Mouse (Mus musculus) embryo, embryonic 10 days (tissue): ENCODE measurements at regions not wholly inside any gene's neighbourhood (a gene's known extent, or its start where the extent isn't known, plus 50 kb on each side); places are given as distances from the start of the nearest gene placed in this dataset.

Source experiments
- DNase-seq: peaks from one replicate; pipeline ENCODE4 v3.0.0-alpha.2; 2015; ENCODE audit warnings: low spot score

DNA sequence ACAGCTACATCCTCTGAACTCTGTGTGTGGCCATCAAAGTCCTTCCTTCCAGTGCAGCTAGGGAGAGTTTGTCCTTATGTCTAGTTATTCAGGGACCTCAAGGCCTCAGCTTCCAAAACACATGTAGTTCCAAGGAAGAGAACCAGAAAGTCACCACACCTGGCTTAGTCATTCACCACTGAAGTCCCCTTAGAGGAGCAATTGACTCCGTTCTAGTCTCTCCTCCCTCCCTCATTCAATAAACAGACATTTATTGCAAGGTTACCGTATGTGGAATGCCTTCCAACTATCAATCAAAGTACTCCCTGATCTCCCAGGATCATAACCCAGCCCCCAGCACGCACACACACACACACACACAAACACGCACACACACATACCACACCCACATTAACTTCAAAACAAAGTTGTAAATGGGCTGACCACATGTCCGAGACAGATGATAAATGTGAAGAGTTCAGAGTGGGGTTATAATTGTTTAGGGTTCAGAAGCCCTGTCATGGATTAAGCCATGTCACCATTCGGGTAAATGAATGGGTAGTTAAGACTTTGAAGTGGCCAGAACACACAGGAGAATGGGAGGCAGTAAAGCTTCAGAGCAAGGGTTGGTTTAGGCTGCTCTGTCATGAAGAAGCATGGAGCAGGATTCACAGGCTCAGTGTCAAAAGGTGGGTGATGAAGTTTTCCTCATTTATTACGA, 141.4 kb downstream of the Irs2 start:
- DNase-seq, result peak; percentile 55

DNA sequence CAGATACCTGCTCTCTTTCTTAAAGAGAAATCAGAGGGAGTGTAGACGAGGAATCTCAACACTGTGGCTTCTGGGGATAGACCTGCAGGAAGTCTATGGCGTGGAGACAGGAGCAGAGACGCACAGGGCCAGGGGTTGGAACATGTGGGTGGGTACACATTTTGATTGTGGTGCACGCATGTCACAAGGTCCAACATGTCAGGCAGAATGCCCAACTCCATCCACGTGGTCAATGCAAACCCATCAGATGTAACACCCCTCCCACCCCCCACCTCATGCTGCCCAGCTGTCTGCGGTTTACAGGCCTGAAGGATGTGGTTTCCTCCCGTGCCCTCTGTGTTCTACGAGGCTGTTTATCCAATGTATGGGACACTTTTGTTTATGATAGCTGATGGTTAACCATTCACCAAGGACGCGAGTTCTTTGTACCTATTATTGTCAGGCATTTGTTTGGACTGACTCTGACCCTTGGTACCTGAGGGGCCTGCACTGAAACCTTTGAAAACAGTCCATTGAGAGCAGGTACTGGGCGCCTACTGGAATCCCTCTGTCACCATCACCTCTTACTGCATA, 142.2 kb downstream of the Irs2 start:
- DNase-seq, result no peak

DNA sequence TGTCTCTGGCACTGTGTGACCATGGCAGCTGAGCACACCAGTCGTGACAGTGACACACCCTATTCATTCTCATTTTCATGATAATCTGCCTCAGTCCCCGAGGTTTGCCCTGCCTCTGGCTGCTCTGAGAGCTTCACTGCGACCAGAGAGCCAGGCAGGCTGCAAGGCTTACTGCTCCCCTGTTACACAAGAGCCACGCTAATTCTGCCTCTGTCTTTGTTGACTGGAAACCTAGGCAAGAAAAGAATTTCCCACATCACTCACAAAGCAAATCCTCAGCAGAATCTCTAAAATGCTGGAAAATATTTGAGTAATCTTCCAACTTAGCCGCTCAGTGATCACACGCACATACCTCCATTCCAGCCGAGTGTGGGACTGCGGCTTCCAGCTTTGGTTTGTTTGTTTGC, 142.8 kb downstream of the Irs2 start:
- DNase-seq, result no peak

DNA sequence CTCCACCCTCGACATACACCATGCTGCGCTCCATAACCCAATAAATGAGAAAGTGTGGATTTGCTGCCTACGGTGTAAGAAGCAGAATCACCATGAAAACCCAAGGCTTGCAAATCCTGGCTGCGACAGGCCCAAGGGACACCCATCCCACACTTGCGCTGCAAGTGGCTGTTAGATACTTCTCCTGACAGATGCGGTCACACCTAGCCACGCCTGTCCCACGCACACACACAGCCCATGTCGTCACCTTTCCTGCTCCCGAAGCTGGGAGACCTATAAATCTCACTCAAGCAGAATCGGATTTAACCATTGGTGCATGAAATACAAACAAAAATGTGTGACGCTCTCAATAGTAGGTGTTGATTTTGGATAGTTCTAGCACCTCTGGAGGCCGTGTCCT, 145.8 kb downstream of the Irs2 start:
- DNase-seq, result no peak

DNA sequence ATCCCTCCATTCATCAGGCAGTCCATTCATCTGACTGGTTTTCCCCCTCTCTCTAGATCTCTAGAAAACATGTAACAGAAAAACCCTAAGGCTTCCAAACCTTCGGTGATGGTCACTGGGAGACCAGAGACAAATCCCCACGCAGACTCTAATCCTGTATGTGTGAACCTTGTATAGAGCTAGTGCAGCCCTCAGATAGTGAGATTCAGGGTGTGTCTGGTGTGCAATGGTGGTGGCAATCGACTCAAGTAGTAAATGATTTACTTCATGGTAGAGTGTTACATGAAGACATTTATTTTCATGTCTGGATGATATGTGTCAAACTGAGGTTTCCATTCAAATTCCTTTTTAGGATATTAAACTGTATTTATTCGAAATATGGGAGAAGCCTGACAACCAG, 147.4 kb downstream of the Irs2 start:
- DNase-seq, result no peak

DNA sequence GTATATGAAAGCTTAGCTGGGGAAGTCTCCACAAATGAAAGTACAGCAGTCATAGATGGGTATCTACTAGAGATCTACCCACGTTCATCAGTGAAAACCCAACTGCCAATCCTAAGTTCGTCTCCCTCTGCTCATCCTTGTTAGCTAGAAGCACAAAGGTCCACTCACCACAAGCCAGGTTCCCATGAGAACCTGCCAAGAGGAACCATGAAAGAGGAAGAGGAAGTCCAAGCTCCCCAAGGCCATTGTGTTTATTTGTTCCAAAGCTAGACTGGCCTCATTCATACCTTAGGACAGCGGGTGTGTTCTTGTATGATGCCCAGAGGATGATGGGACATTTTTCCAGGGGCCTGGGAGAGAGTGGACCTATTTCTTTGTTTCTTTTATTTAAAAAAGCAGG, 150.4 kb downstream of the Irs2 start:
- no peak for DNase-seq

DNA sequence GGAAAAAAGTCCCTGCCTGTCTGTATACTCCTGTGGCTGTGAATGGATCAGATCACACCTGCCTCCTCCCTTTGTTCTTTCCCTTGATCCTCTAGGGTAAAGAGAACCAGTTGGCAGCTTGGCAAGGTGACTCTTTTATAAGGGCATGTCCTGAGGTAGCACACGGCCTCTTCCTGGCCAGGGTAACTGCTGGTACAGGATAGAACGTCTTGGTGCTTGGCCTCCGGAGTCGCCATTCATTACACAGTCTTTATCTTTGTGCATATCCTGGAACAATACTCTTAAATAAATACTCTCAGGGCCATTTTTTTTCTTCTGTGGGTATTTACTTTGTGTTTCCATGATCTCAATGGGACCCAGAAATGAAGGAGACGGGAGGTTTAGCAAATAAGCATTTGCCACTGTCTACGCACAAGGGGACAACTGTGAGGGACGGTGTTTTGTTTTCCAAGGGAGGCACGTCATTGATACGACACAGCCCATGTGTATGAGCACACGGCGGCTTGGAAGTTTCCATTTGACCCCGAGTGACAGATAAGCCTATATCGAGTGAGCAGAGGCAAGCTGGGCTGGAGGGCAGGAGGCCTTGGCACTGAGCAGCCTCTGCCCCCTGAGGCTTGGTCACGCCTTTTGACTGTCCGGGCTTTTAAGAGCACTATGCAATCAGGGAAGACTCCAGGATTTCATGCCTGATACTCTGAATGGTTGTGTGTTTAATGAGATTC, 151.1 kb downstream of the Irs2 start:
- peak; percentile 15 for DNase-seq

DNA sequence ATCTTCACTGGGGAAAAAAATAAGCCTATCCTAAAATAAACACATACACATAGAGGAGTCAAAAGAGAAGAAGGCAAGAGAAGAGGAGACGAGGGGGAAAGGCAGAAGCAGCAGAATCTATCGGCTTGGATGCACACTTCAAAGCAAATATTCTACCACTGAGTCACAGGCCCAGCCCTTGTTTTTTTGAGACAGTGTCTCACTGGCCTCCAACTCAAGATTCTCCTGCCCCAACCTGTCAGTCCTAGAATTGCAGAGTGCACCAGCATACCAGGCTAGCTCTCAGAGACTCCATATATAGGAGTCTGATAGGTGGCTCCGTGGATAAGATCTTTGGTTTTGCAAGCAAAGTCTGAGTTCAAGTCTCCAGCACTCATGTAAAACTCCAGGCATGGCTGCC, 152.6 kb downstream of the Irs2 start:
- DNase-seq, result no peak

DNA sequence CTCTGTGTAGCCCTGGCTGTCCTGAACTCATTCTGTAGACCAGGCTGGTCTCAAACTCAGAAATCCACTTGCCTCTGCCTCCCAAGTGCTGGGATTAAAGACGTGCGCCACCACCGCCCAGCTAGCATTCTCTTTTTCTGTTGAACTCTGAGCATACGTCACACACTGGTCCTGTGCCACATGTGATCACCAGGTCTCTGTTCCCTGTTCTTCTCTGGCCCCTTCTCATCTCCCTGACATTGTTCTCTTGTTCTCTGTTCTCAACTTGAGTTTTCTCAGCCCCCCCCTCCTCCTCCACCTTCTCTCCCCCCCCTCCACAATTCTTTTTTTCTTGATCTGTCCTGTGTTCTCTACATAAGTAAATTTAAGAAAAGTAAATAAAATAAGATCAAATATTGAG, 153.1 kb downstream of the Irs2 start:
- DNase-seq, result no peak

DNA sequence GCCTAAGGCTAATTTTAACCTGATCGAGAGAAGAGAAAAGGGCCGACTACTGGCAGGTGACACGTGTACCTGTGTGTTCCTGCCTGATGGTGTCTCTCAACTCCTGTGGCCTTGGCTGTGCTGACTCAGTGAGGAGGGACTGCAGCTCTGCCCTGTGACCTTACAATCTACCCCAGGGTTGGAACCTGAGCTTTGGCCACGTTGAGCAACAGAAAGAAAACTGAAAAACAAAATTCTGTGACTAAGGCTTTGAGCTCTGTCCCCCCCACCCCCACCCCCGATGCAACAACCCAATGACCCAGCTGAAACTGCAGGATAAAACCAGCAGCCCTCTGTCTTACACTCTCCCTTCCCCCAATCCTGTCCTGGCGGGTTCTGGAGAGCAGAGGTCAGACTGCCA, 153.7 kb downstream of the Irs2 start:
- no peak for DNase-seq

DNA sequence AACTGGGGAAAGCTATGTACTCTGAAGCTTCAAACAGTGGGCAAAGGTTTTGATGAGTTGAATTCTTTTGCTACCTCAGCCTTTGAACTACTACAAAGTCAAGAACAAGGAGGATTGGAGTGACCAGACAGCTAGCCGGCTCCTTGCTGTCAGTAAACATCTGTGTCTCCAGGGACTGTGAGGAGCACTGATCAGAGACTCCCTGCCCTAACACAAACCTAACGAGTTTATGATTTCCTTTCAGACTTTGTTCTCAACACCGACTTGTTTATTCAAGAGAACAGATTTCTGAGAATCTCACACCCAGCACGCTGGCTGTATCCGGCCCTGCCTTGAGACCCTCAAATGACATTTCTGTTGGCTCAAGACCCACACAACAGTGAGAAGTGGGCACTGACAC, 154.4 kb downstream of the Irs2 start:
- DNase-seq, result no peak

DNA sequence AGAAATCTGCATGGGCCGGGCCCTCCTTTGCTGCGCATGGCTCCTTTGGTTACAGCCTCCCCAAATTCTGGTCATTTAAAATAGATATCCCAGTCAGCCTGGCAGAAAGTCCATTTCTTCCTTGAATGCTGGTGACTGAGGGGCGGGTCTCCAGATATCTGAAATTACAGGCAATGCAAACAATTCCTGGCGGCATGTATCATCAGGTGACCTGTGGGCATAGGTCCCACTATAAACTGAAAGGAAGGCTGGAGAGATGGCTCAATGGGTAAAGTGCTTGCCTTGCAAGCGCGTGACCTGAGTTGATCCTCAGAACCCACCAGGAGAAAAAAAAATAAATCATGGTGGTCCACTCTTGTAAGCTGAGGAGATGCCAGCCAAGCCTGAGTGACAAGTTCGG, 158.3 kb downstream of the Irs2 start:
- DNase-seq, result no peak

DNA sequence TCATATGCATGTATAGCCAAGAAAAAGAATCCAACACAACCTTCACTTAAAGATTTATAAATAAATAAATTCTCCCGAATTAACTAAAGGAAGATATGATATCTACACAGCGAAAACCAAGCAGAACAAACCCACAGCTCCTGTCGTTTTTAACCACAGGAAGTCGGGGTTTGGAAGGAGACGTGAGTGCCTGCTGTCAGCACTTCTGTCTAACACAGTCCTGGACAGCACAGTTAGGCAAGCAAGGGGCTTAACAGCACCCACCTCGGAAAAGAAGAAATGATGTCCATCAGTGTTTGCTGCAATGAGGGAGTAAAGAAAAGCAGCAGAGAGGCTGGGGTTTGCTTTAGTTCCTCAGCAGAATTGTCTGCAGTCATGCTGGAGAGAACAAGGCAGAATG, 162.7 kb downstream of the Irs2 start:
- DNase-seq, result no peak

DNA sequence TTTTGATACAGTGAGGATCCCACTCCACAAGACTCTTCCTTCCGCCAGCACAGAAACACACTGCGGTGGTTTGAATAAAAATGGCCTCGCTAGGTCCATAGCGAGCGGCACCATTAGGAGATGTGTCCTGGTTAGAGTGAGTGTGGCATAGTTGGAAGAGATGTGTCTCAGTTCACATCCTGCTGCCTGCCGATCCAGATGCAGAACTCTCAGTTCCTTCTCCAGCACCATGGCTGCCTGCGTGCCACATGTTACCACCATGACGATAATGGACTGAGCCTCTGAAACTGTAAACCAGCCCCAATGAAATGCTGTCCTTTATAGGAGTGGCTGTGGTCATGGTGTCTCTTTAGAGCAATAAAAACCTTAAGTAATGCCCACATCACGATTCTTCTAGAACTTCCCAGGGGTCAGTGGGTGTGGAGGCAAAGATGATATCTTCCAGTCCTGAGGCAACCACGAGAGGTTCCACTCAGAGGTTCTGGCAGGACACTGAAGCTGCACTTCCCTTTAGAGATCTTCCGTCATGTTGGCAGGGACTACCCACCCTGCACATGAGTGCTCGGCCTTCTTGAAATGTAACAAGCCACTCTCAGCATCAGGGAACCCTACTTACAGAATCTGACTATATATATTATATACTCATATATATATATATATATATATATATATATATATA, 167.3 kb downstream of the Irs2 start:
- DNase-seq, result no peak

DNA sequence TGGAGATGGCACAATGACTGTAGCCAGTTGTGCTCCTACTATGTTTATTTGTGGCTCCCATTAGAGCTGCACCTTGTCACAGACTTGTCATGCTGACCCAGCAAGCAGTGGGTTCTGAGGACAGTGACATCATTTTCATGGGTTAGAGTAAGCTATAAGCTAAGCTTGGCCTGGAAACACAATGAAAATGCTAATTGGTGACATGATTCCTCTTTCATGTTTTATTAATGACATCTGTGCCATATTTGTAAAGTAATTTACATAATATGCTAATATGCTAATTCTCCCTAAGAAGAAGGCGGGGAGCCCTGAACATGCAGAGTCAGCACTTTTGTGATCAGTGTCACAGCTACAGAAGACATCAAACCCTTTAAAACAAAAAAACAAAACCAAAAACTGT, 168.2 kb downstream of the Irs2 start:
- no peak for DNase-seq

DNA sequence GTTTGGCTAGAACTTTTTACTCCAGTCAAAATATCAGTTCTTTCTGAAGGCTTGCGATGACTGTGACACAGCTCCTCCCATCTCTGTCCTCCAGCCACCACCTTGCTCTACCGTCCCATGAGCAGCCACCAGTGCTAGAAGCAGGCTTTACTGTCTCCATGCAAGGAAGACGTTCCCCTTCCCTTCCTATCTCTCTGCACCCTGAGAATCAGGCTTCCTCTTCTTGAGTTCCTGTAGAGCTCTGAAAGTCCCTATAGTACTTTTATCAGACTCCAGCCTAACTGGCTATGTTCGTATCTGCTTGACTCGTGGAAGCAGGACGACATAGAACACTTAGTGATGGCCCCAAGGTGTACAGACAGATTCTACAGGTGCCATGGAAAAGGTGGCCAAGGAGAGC, 173.2 kb downstream of the Irs2 start:
- no peak for DNase-seq

DNA sequence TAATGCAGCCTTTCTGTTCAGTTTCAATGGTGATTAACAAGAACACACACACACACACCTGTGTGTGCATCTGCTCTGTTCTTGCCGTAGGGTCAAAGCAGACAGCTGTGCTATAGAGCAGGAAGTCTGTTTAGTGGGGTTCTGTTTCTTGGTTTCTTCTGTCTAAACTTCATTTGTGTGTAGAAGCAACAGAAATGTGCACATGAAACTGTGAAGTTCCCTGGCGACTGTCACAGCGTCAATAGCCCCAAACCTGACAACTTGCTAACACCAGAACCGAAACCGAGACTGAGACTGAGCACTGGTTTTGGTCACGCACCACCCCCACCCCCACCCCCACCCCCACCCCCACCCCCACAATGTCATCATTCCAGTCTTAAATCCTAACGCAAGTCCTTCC, 176.4 kb downstream of the Irs2 start:
- no peak for DNase-seq

DNA sequence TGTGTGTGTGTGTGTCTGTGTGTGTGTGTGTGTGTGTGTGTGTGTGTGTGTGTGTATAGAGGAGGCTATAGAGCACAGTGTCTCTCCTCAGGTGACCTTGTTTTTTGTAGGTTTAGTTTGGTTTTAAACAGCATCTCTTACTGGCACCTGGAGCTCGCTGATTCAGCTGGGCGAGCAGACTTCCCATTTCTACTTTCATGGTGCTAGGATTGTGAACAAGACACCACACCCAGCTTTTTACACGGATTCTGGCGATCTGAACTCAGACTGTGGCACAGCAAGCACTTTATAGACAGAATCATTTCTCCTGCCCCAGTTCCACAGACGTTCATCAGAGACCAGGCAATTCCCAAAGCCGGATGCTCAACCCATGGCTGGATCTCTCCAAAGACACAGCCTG, 177.0 kb downstream of the Irs2 start:
- no peak for DNase-seq

DNA sequence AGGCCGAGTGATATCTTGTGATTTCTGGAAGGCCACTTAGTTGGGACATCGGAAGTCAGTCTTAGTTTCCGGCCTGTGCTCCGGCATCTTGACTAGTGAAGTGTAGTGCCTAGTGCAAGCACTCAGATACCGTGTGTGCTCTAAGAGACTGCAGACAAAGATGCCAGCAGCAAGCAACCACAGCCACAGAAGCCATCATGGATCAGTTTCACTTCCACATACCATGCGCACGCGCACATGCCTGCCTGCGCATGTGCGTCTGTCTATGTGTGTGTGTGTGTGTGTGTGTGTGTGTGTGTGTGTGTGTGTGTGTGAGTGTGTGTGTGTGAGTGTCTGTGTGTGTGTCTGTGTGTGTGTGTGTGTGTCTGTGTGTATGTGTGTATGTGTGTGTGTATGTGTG, 177.4 kb downstream of the Irs2 start:
- no peak for DNase-seq

DNA sequence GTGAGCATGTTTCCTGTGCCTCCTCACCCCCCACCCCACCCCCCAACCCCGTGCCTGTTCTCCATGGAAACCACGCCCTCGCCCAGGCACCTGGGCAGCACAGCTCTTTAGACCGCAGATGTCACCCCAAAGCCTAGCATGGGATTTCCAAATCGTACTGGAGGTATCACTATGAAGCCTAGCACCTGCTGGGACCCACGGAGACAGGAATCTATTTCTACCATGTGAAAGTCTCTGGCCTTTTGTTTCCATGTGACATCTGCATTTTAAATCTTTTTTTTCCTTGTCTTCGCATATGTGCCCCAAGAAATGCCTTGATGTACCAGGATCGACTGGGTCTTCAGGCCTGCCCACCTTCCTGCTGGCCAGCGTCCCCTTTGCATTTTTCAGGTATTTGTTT, 179.7 kb downstream of the Irs2 start:
- no peak for DNase-seq

DNA sequence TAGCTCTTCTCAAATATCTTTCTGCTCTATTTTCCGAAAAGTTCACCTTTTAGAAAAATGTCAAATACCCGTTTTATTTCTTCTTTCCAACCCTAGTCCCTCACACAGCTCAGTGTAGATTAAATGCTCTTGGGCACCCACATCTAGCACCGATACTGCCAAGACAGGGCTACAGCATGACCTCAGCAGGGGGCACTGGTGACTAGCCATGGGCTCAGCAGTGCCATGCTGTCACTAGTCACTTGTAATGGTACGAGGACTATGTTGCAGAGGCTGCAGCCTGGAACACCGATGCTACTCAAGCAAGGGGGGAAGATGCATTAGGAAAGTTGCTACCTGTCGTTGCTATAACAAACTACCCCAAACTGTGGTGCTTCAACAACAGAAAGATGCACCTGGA, 180.7 kb downstream of the Irs2 start:
- DNase-seq, result no peak

DNA sequence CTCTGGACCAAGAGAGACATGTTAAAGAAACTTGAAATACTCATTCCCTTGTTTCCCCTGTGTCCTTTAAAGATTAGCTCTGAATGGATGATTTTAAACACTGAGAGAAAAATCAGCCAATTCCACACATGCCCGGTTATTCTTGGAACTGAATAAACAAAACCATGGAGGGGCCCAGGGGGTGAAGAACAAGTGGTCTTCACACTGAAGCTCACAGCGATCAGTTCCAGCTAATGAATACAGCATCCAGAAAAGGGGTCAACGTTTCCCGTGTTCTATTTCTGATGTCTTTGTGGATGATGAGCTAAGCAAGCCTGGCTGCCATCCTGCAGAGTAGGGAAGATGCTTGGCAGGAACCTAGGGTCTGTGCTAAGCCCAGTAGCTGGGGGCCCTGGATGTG, 182.3 kb downstream of the Irs2 start:
- no peak for DNase-seq
